Mouse (Mus musculus): ENCODE measurements around the gene Olfr339. TPM values are rescaled to one million over a fixed set of nuclear protein-coding genes. Genes with fewer than 3 reads are reported as not detected.

Olfr339 gene
- not detected in 2 replicates for polyA plus RNA-seq (2012; rRNA removed)

GRCm38 (mm10) chr2:36418647-36419046 is at the start of gene Olfr339:
Gene Olfr339, plus strand, starts transcription at chr2:36418947.

GRCm38 (mm10) chr2:36373219-36373618 is 45.5 kb upstream of the Olfr339 start, which contains the start of gene Olfr338:
Gene Olfr338, plus strand, starts transcription at chr2:36373519.

GRCm38 (mm10) chr2:36452287-36452686 is 33.5 kb downstream of the Olfr339 start, which contains the start of gene Olfr340:
Gene Olfr340, plus strand, starts transcription at chr2:36452587.

Other genes starting within 250 kb of the Olfr339 start
- gene Ptgs1, start 188.5 kb upstream of the Olfr339 start, polyA plus RNA-seq (2012; rRNA removed), result 22.1 and 22.2 TPM in 2 replicates
- not detected in 2 replicates for gene Olfr338, start 45.4 kb upstream of the Olfr339 start, polyA plus RNA-seq (2012; rRNA removed)
- gene Olfr340, start 33.6 kb downstream of the Olfr339 start, polyA plus RNA-seq (2012; rRNA removed), result not detected in 2 replicates
- gene Olfr341, start 63.5 kb downstream of the Olfr339 start, polyA plus RNA-seq (2012; rRNA removed), result not detected in 2 replicates
- gene Olfr342, start 106.1 kb downstream of the Olfr339 start, polyA plus RNA-seq (2012; rRNA removed), result not detected in 2 replicates
- not detected in 2 replicates for gene Olfr344, start 147.7 kb downstream of the Olfr339 start, polyA plus RNA-seq (2012; rRNA removed)
- gene Olfr345, start 221.1 kb downstream of the Olfr339 start, polyA plus RNA-seq (2012; rRNA removed), result not detected in 2 replicates

All from stomach, adult 2 months (tissue).